9 mouse cellular contexts compared by ENCODE assay signal in the genomic region with DNA sequence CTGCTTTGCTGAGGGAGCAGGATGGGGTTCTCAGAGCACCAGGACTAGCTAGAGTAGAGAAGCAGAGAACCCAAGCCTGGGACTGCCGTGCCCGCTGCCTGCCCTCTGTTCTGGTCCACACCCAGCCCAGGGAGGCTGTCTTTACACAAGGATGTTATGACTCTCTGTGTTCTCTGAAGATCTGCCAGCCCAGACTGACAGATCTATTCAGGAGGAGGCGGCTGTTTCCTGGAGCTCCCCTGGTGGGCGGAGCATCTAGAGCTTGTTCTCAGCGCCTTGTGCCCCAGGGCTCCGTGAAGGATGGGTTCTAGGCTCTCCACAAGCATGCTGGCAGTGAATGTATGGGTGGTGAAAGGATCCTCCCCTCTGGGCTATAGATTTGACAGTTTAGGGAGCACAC. TPM values are rescaled to one million over a fixed set of nuclear protein-coding genes. Genes with fewer than 3 reads are reported as not detected.
DNase-seq lines count a peak whose midpoint lies in the region; TF ChIP-seq lines count a peak whose summit lies in the region.
"Had no signal": no experiment of that assay in that cellular context is flagged by ENCODE, and none has a peak within 500 bp of the region (broad histone marks: within the 10 kb centered on the region; RNA-seq: fewer than 3 reads in every experiment).

No protein-coding gene starts in this region.

- H3K4me1 ChIP-seq in cortical plate, adult 2 months (ENCODE audit: control insufficient read depth, insufficient read depth, low read length): peaks cover 6% of the 10 kb centered on the region; the same call in 1 of the 2 replicates

- no peak overlapping the region for H3K4me3 ChIP-seq in cortical plate, adult 2 months (ENCODE audit: insufficient read depth, low read length)

- peak; percentile 45 to 67 for DNase-seq in heart, adult 18-20 months
- no peak for DNase-seq in heart, adult 8-10 months (ENCODE audit: low spot score)
- DNase-seq in 3T3-L1 (ENCODE audit: low read depth, low spot score): peak; percentile 60
- DNase-seq in kidney, postnatal 10 days: peak; percentile 43
- DNase-seq in naive thymus-derived CD4-positive, alpha-beta T cell, adult 2 months (ENCODE audit: low read depth): peak; percentile 88
- no peak for DNase-seq in cerebellum, adult 9-11 months
- DNase-seq in cerebellum, postnatal 25 days: no peak

- H3K27ac ChIP-seq in cortical plate, adult 2 months (ENCODE audit: insufficient read depth, low read length): peak overlapping the region; percentile 42

- TF ChIP-seq POLR2A in cortical plate, adult 2 months (IDR thresholded peaks at IDR 0.05; ENCODE audit: extremely low read depth, insufficient read depth, low read length): no peak

- TF ChIP-seq CTCF in cortical plate, adult 2 months (IDR thresholded peaks at IDR 0.05; ENCODE audit: extremely low read depth, insufficient read depth, low read length): no peak

RNA-seq across cellular contexts. Expression of gene Ccdc33, which starts 21.3 kb away (rescaled TPM):
- 1 to 10 TPM in 1 of 2 experiments, not detected in 1; 1.2 TPM for total RNA-seq in heart, adult 18-20 months (2021)
- under 1 TPM in 3 of 4 experiments, not detected in 1; 0.26 to 0.44 (median 0.30) TPM for total RNA-seq in heart, adult 8-10 months (2022)
- 1.5 and 1.7 TPM in 2 replicates for polyA plus RNA-seq in cortical plate, adult 2 months (2012; rRNA removed)
- total RNA-seq: MEL had no signal

Comparison
In these comparisons a context has a peak if more than half of its experiments do, and no peak if none do; other contexts are left out.
1. DNase-seq: peak in heart, adult 18-20 months (2 of 2), 3T3-L1 (single experiment), kidney, postnatal 10 days (single experiment) and naive thymus-derived CD4-positive, alpha-beta T cell, adult 2 months (single experiment); none in heart, adult 8-10 months (single experiment), cerebellum, adult 9-11 months (single experiment) and cerebellum, postnatal 25 days (0 of 2).